Mouse (Mus musculus): Measurements from ENCODE around the gene Gm13178. TPM values are rescaled to one million over a fixed set of nuclear protein-coding genes. Genes with fewer than 3 reads are reported as not detected.

Gene Gm13178
- total RNA-seq (2021): not detected
- long read RNA-seq, experiment 1: 0 reads
- long read RNA-seq, experiment 2: 0 reads

DNA sequence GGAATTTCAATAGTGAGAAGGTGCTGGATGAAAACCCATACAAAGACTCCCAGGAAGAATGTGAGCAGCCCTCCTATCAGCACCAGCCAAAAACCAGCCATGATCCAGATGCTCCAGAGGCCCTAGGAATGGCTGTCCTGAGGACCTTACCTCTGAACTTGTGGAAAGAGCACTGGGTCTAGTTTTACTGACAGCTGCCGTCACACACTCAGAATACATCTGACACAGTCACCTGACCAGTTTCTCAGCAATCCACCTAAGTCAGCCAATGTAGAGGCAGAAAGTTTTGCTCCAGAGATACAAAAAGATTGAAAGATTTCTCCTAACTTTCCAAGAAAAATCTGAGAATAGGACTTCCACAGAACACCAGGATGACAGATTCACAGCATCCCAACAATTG, at the start of gene Gm13178:
TSS of gene Gm13178 (minus strand) at position 101 of the 400 bp plus-strand sequence.
- no peak for DNase-seq

DNA sequence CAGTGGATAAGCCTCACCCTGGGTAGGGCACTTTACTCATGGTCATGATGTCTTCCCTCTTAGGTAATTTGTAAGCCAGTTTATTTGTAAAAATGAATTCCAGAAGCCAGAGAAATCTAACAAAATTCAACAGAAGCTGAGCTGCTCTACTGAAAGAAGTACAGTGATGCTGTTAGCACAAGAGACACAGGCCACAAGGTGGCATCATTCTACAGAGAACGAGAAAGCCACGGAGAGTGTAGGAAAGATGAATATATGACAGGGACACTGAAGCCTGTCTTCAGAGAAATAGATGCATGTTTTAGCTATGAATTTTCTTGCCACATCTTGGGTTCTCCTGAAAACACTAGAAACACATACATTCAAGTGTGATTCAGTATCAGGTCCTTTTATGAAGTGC, 44.5 kb upstream of the Gm13178 start:
- DNase-seq: no peak

DNA sequence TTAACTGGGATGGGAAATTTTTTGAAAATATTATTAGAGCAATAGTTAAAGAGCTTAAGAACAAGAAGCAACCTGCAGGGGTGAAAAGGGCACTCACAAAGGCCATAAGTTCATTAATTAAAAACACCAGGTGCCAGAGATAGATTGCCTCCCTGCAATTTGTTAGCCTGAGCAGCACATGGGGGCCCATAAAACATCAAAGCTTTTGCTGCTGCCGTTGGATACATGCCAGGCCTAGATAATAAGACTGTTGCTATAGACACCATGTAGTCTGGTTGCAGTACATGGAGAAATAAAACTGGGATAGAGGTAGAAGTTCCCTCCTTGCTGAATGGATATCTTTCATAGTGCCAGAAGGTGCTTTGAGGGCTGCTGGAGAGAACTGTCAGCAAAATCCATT, 27.9 kb upstream of the Gm13178 start:
- DNase-seq: no peak

DNA sequence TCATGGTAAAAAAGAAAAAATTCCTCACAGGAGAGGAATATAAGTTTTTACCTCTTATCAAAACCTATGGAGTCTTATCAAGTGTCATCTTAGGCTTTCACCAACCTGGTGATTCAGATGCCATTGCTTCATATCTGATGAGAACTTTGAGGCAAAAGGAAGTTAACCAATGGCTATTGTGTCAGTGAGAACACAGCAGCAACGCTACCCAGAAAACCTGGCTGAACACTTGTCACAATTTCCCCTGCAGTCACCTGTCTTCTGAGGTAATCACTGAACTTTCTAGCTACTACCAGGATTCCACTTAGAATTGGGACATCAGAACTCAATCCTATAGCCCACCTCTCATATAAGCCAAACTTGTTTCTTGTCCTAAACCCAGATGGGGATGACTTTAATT, 1.5 kb downstream of the Gm13178 start:
- no peak for DNase-seq

DNA sequence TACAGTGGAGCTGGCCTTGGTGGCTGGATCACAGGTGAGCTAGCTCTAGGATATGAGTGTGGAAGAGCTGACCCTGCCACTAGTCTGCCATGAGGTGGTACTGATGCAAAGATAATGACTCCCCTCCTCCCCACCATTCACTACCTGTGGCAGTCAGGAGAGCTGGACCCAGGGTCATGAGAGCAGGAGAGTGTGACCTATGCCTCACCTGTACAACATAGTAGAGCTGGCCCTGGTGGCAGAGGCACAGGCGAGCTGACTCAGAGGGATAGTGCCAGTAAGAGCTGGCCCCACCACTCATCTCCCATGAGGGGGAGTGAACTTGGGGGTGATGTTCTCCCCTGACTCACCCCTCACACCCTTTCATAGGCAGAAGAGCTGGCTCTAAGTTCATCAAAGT, 2.9 kb downstream of the Gm13178 start:
- DNase-seq: no peak

DNA sequence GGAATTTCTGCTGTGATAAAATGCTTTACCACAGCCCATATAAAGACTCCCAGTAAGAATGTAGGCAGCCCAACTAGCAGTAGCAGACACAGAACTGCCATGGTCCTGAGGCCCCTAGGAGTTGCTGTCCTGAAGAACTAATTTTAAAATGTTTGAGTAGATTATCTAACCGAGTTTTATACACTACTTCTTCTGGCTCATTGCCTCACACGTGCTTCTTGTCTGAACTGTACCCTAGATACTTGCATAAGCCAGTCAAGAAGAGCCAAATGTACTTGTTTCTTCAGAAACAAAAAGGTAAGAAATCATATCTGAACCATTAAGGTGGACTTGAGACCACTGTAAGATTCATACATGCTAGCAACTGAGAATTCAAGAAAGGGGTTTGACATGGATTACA, 34.9 kb downstream of the Gm13178 start, which contains the start of gene Gm436:
TSS of gene Gm436 (minus strand) at position 101 of the 400 bp plus-strand sequence.
- no peak for DNase-seq

Other genes with a start within 250 kb of the Gm13178 start
- not detected for gene 9430007A20Rik, start 201.6 kb downstream of the Gm13178 start, total RNA-seq (2021)
- not detected for gene Gm13124, start 156.3 kb downstream of the Gm13178 start, total RNA-seq (2021)
- not detected for gene Aadacl4, start 107.7 kb downstream of the Gm13178 start, total RNA-seq (2021)
- gene Gm436, start 35.0 kb downstream of the Gm13178 start, total RNA-seq (2021): not detected
- not detected for gene Gm438, start 65.2 kb upstream of the Gm13178 start, total RNA-seq (2021)
- 10 to 100 TPM; 33.3 to 44.8 TPM for gene Dhrs3, start 171.4 kb upstream of the Gm13178 start, total RNA-seq (2021)

Measured in gastrocnemius, postnatal 25 days (tissue).